Mouse (Mus musculus): ENCODE results near the gene Ralgds.

DNA sequence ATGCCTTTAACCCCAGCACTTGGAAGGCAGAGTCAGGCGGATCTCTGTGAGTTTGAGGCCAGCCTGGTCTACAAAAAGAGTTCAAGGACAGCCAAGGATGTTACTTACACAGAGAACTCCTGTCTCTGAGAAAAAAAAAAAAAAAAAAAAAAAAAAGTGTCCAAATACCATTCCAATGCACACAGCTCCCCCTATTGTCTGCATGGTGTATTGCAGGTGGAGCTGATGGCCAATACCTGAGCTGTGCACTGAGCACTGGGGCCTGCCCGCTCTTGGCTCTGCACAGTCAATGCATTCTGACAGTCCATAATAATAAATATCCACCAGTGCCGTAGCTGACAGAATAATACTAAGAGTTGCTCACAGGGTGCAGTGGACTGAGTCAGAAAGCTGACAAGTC, 49.0 kb upstream of the Ralgds start:
- TF ChIP-seq CTCF (IDR thresholded peaks at IDR 0.05; ENCODE audit: low read depth), result peak; percentile 49
- no peak for TF ChIP-seq EP300 (IDR thresholded peaks at IDR 0.05; ENCODE audit: low read depth)
